Mouse (Mus musculus): ENCODE measurements around the gene Arl14. TPM values are rescaled to one million over a fixed set of nuclear protein-coding genes. Genes with fewer than 3 reads are reported as not detected.
"Not testable (repeated sequence)": the region's sequence is repeated elsewhere in the genome, so short reads cannot be mapped to it uniquely, and the experiment has no call there.

Arl14 gene
- polyA plus RNA-seq, 1 experiment from 2014 or later: not detected

- Histone ChIP-seq H3K36me3 (replicated peaks; ENCODE audit: control insufficient read depth, insufficient read depth, low read depth, low read length) (no peaks in the 10 kb centered on the region), H3K9me3 (replicated peaks; ENCODE audit: control insufficient read depth, low read length) (no peaks in the 10 kb centered on the region), H3K27me3 (ENCODE audit: control insufficient read depth, insufficient read depth, low read length) (no peaks in the 10 kb centered on the region), H3K27ac (replicated peaks; ENCODE audit: low read depth, low read length) (no peak overlapping the region), H3K9ac (replicated peaks; ENCODE audit: low read length) (no peak overlapping the region), H3K4me1 (ENCODE audit: control insufficient read depth, insufficient read depth, low read length) (no peaks in the 10 kb centered on the region), H3K4me2 (ENCODE audit: low read depth, low read length) (no peak overlapping the region), H3K4me3 (ENCODE audit: low read depth, low read length) (no peak overlapping the region)
- 10% methylated on average over 2 of the region's 2 CpGs for WGBS
- 0 out of 2 replicates have a peak, but pooled peaks have one; percentile 29 for ATAC-seq (replicated peaks; ENCODE audit: insufficient number of reproducible peaks, low FRiP score, low TSS enrichment, low read depth)
- DNase-seq (ENCODE audit: low spot score): peak; percentile 84
Measured at GRCm38 (mm10) chr3:69257049-69257699, 35.0 kb downstream of the Arl14 start.

GRCm38 (mm10) chr3:69263010-69263643 is 40.9 kb downstream of the Arl14 start:
- Histone ChIP-seq H3K36me3 (replicated peaks; ENCODE audit: control insufficient read depth, insufficient read depth, low read depth, low read length) (no peaks in the 10 kb centered on the region), H3K27me3 (ENCODE audit: control insufficient read depth, insufficient read depth, low read length) (no peaks in the 10 kb centered on the region), H3K4me1 (ENCODE audit: control insufficient read depth, insufficient read depth, low read length) (no peaks in the 10 kb centered on the region), H3K9ac (replicated peaks; ENCODE audit: low read length) (no peak overlapping the region), H3K27ac (replicated peaks; ENCODE audit: low read depth, low read length) (no peak overlapping the region), H3K9me3 (replicated peaks; ENCODE audit: control insufficient read depth, low read length) (no peaks in the 10 kb centered on the region), H3K4me3 (ENCODE audit: low read depth, low read length) (no peak overlapping the region), H3K4me2 (ENCODE audit: low read depth, low read length) (no peak overlapping the region)
- no peak for ATAC-seq (replicated peaks; ENCODE audit: insufficient number of reproducible peaks, low FRiP score, low TSS enrichment, low read depth)
- WGBS: 88% methylated on average over 7 of the region's 7 CpGs
- DNase-seq (ENCODE audit: low spot score): no peak

GRCm38 (mm10) chr3:69264299-69264698 is 42.1 kb downstream of the Arl14 start:
- ATAC-seq (replicated peaks; ENCODE audit: insufficient number of reproducible peaks, low FRiP score, low TSS enrichment, low read depth); H3K9ac ChIP-seq (replicated peaks; ENCODE audit: low read length); H3K27me3 ChIP-seq (ENCODE audit: control insufficient read depth, insufficient read depth, low read length); H3K4me2 ChIP-seq (ENCODE audit: low read depth, low read length); H3K4me1 ChIP-seq (ENCODE audit: control insufficient read depth, insufficient read depth, low read length); H3K9me3 ChIP-seq (replicated peaks; ENCODE audit: control insufficient read depth, low read length); H3K4me3 ChIP-seq (ENCODE audit: low read depth, low read length); DNase-seq (ENCODE audit: low spot score); H3K36me3 ChIP-seq (replicated peaks; ENCODE audit: control insufficient read depth, insufficient read depth, low read depth, low read length); H3K27ac ChIP-seq (replicated peaks; ENCODE audit: low read depth, low read length): not testable (repeated sequence)
- WGBS: 90% methylated on average over 2 of the region's 2 CpGs

- no peaks in the 10 kb centered on the region for H3K9me3 ChIP-seq (replicated peaks; ENCODE audit: control insufficient read depth, low read length)
- no peak for DNase-seq (ENCODE audit: low spot score)
- H3K27me3 ChIP-seq (ENCODE audit: control insufficient read depth, insufficient read depth, low read length): no peaks in the 10 kb centered on the region
- no peak for ATAC-seq (replicated peaks; ENCODE audit: insufficient number of reproducible peaks, low FRiP score, low TSS enrichment, low read depth)
- H3K4me2 ChIP-seq (ENCODE audit: low read depth, low read length): no peak overlapping the region
- WGBS: 72% methylated on average over 7 of the region's 7 CpGs
- no peak overlapping the region for H3K27ac ChIP-seq (replicated peaks; ENCODE audit: low read depth, low read length)
- no peaks in the 10 kb centered on the region for H3K4me1 ChIP-seq (ENCODE audit: control insufficient read depth, insufficient read depth, low read length)
- H3K36me3 ChIP-seq (replicated peaks; ENCODE audit: control insufficient read depth, insufficient read depth, low read depth, low read length): no peaks in the 10 kb centered on the region
- H3K9ac ChIP-seq (replicated peaks; ENCODE audit: low read length): no peak overlapping the region
- H3K4me3 ChIP-seq (ENCODE audit: low read depth, low read length): no peak overlapping the region
Measured at GRCm38 (mm10) chr3:69271812-69272211, 49.6 kb downstream of the Arl14 start.

Other genes starting within 250 kb of the Arl14 start
- 22.4 and 24.8 TPM in 2 replicates for gene Ift80, start 217.8 kb upstream of the Arl14 start, polyA plus RNA-seq (2014; fragmentation: Nextera tagmentation; extraction: Ambion mirVana)
- 196 and 226 TPM in 2 replicates for gene Smc4, start 217.7 kb upstream of the Arl14 start, polyA plus RNA-seq (2014; fragmentation: Nextera tagmentation; extraction: Ambion mirVana)
- gene Trim59, start 177.7 kb upstream of the Arl14 start, polyA plus RNA-seq (2014; fragmentation: Nextera tagmentation; extraction: Ambion mirVana): 206 and 231 TPM in 2 replicates
- gene Kpna4, start 95.3 kb upstream of the Arl14 start, polyA plus RNA-seq (2014; fragmentation: Nextera tagmentation; extraction: Ambion mirVana): 46.2 and 51.3 TPM in 2 replicates
- 9.3 and 10.4 TPM in 2 replicates for gene Ppm1l, start 94.4 kb downstream of the Arl14 start, polyA plus RNA-seq (2014; fragmentation: Nextera tagmentation; extraction: Ambion mirVana)